Mouse (Mus musculus): ENCODE data around the gene 2300009A05Rik.

2300009A05Rik gene
- long read RNA-seq, experiment 1, transcript 2300009A05Rik-201 (2 exons, 595 nt) = major isoform, 32 of 34 reads
- long read RNA-seq, experiment 1, partial matches to known transcripts = 0 of 34 reads
- long read RNA-seq, experiment 1, other reads (novel, unspliced or antisense) = 0 of 34 reads
- long read RNA-seq, experiment 2, transcript 2300009A05Rik-201 (2 exons, 595 nt) = major isoform, 29 of 30 reads
- long read RNA-seq, experiment 2, partial matches to known transcripts = 0 of 30 reads
- long read RNA-seq, experiment 2, other reads (novel, unspliced or antisense) = 1 of 30 reads

DNA sequence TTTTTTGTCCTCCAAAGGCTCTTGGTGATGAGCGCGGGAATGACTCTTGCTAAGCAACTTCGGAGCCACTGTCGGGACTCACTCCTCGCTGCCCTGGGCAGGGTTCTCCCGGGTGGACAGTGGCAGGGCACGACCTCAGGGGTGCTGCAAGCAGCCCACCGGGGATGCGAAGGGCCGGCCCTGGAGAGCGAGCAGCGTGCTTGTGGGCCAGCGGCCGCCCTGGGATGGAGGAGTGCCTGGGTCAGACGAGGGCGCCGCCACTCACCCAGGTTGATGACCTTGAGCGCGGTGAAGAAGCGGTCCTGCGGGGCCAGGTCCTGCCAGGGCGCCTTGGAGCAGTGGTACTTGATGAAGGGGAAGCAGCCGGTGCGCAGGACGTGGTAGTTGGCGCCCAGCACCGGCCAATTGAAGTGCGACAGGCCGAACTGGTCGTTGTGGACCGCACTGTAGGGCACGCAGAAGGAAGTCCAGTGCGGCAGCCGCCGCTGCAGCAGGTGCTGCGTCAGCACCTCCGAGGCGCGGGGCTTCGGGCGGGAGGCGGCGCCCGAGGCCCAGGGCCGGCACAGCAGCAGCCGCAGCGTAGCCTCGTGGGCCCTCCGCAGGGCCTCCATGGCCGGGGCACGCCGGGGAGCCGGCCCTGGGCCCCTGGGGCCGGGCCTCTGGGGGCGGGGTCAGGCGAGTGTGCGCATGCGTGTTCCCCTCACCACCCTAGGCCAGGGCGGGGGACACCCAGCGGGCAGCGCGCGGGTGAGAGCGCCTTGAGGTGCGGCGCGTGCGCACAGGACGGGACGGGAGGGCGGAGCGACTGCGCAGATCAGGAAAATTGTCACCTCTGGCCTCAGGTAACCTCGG lies at the start of gene 2300009A05Rik:
Gene 2300009A05Rik, minus strand, starts transcription at position 636 of the 852 bp plus-strand sequence.
- intact Hi-C loops (cut with DNase I) = no loop called here

- intact Hi-C loops (cut with DNase I) = no loop called here
Measured at GRCm38 (mm10) chr9:63443695-63444094, 44.6 kb upstream of the 2300009A05Rik start.

- intact Hi-C loops (cut with DNase I) = no loop called here
Measured at GRCm38 (mm10) chr9:63430652-63431051, 31.6 kb upstream of the 2300009A05Rik start.

- intact Hi-C loops (cut with DNase I) = no loop called here
Measured at GRCm38 (mm10) chr9:63421096-63421736, 22.2 kb upstream of the 2300009A05Rik start.

GRCm38 (mm10) chr9:63420396-63420795 lies 21.4 kb upstream of the 2300009A05Rik start:
- intact Hi-C loops (cut with DNase I) = no loop called here

DNA sequence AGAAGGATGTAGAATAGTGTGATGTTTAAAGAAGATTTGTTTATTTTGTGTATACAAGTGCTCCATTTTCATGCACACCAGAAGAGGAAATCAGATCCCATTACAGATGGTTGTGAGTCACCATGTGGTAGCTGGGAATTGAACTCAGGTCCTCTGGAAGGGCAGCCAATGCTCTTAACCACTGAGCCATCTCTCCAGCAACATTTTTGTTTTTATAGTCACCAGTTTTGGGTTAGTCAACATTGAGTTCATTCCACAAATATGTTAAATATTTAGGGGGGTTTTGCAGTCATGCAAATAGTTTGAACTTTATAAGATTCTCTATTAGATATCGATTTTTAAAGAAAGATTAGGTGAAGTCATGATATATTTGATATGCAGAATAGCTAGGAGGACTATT lies 1.1 kb upstream of the 2300009A05Rik start:
- intact Hi-C loops (cut with DNase I) = no loop called here

DNA sequence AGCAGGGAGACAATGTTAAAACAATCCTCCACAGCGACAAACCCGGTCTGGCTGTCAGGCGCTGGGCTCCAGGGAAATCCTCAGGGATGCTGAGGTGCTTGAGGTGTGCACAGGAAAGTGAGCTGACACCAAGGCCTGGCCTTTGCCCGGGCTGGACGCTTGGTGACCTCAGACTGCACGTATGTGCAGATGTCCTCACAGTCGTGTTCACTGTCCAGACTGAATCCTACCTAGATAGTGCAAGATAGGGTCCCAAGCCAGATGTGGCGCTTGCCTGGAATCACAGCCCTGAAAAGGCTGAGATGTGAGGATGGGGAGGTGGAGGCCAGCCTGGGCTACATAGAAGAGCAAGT lies 393 bp upstream of the 2300009A05Rik start:
- intact Hi-C loops (cut with DNase I) = no loop called here

GRCm38 (mm10) chr9:63395612-63396011 lies 3.4 kb downstream of the 2300009A05Rik start:
- intact Hi-C loops (cut with DNase I) = no loop called here

DNA sequence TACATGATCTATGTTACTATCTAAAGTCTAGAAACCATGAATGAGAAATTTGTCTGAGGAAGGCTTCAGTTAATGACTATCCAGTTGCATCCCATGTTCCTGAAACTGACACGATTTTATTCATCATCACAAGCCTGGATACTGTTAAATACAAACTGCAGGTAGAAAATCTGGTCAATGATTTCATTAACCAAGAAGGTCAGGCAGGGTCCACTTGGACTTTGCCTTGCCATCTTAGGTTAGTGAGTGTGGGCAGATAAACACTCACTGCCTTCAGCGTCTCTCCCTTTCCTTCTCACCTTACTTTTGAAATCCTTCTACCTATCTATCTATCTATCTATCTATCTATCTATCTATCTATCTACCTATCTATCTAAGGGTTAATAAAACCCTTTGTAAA lies 7.7 kb downstream of the 2300009A05Rik start:
- intact Hi-C loops (cut with DNase I) = no loop called here

DNA sequence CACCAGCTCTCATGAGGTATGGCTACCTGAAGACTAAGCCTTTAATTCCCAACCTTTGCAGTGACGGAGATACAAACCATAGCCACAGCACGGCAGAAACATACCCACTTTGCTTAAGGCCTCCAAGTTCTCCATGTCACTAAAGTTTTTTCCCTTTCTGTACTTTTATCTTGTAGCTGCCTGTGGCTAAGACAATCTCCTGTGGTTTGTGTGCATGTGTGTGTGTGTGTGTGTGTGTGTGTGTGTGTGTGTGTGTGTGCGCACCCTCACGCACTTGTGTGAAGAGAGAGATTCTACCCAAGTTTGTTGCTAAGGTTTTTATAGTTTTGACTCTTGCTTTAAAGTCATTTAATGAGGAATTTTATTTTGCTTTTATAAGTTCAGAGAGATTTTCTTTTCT lies 16.3 kb downstream of the 2300009A05Rik start:
- intact Hi-C loops (cut with DNase I) = no loop called here

GRCm38 (mm10) chr9:63380326-63380725 lies 18.7 kb downstream of the 2300009A05Rik start:
- intact Hi-C loops (cut with DNase I) = no loop called here

DNA sequence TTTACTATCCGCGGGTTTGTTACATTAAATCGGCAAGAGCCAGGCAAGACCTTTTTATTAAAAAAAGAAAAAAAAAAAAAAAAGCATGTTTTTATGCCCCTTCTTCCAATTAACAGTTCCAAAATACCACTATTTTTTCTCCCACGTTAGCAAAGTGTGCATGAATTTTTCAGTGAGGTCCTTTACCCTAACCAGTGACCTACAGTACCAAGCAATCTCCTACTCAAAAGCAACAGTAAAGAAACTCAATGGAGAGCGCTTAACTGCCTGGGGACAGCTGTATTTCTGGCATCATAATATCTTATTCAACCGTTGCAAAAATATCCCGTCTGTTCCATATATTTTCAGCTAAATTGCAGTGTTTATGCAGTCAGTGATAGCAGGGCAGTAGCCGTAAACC lies 20.9 kb downstream of the 2300009A05Rik start:
- intact Hi-C loops (cut with DNase I) = no loop called here

DNA sequence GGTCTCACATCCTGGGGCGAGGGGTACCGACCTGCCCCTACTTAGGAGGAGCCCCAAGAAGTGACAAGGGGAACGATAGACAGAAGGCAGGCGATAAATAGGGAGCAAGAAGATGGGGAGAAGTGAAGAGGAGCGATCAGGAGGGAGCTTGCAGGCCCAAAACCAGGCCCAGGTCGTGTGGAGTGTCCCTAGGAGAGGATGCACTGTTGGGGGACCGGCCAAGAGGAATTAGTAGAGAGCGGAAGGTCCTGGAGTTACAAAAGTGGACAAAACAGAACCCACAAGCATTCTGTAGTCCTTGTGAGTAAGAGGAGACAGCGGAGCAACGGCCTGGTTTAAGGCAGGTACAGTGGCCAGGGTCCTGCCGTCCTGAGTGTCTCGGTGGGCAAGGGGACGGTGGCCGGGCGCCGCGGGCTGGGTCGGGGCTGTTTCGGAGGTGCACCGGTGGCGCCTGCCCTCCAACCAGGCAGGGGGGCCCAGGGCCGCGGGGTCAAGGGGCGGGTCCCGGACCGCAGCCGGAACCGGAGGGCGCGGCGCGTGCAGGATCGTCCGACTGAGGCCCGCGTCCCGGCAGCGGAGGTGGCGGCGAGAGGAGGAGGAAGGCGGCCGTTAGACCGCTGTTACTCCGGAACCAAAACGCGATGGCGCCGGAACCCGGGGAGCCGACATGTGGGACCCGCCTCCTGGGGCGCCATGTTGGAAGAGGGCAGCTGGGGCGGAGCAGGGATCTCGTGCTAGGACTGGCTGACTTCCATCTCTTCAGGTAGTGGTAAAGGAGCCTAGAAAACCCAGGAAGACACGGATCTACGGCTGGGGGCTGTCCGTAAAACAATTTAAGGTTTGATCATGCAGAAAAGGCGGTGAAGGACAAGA lies 21.5 kb downstream of the 2300009A05Rik start, which contains the start of gene Map2k5:
Gene Map2k5, minus strand, starts transcription at position 633 of the 873 bp plus-strand sequence.
- intact Hi-C loops (cut with DNase I) = no loop called here

DNA sequence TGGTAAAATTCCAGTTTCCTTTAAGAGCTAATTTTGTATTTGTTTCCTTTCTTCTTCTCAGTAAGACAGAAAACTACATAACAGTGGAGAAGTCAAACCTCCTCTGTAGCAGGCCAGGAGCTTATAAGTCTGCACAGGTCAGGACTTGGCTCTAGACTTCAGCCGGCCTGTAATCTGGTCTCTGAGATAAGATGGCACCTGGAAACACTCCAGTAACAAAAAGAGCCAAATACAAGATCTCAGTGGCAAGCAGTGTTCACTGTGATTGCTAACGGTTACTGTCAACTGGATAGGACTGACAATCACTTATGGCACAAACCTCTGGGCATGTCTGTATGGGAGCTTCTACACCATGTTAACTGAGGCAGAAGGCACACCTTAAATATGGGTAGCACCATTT lies 25.7 kb downstream of the 2300009A05Rik start:
- intact Hi-C loops (cut with DNase I) = no loop called here

- intact Hi-C loops (cut with DNase I) = no loop called here
Measured at GRCm38 (mm10) chr9:63372541-63372940, 26.5 kb downstream of the 2300009A05Rik start.

DNA sequence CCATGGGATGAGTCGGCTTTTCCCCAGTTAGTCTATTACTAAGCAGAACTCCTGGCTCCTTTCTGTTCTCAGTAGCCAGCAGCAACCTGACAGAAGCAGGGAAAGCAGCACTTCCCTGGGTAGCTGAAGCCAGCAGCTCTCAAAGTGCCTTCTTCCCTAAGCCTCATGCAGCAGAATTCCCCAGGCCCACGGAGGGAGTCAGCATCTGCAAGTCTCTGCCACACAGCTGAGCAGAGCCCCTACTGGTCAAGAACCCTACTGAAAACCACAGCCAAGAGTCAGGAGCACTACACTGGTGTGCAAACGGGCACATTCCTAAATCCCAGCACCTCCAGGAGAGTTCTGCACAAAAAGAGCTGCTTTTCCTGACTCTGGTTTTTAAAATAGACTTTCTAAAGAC lies 38.6 kb downstream of the 2300009A05Rik start:
- intact Hi-C loops (cut with DNase I) = no loop called here

- intact Hi-C loops (cut with DNase I) = no loop called here
Measured at GRCm38 (mm10) chr9:63359016-63359415, 40.0 kb downstream of the 2300009A05Rik start.

- intact Hi-C loops (cut with DNase I) = no loop called here
Measured at GRCm38 (mm10) chr9:63356721-63357120, 42.3 kb downstream of the 2300009A05Rik start.

DNA sequence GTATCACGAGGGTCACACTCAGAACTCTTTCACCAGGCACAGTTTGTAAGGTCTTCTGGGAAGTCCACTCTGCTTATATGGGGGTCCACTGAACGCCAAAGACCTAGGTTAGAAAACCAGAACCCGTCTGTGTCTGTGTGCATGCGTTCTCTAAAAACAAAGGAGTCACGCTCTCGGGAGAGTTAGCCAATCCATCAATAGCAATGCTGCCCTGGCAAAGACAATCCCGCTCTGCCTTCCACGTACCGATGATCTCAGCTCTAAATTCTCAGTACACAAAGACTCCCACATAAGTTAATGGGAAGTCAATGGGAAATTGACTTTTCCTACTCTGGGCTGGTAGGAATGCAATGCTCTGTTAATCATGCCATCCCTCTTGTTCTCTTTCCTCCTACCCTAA lies 42.8 kb downstream of the 2300009A05Rik start:
- intact Hi-C loops (cut with DNase I) = no loop called here

DNA sequence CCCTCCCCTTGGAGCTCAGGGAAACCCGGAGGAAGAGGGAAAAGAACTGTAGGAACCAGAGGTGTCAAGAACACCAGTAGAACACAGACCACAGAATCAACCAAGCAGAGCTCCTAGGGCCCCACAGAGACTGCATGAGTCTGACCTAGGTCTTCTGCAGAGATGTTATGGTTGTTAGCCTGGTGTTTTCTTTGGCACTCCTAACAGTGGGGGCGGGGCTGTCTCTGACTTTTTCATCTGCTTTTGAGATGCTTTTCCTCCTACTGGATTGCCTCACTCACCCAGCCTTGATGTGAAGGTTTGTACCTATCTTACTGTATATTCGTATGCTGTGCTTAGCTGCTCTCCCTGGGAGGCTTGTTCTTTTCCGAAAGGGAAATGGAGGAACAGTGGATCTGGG lies 44.9 kb downstream of the 2300009A05Rik start:
- intact Hi-C loops (cut with DNase I) = no loop called here

DNA sequence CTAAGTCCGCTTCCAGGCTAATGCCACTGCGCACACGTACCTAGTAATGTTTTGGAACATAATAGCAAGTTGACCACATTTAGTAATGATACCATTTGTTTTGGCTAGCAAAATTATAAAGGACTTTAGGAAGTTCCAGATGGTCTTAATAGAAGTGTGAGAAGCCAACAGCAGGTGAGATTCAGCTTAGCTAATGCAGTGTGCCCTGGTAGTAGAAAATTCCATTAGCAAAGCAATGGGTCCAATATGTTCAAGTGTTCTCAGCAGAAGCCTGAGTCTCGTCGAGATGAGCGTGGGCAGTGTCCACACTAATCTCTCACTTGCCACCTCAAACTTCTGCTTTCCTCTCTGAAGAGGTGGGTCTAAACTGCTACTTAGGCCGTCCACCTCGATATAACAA lies 49.0 kb downstream of the 2300009A05Rik start:
- intact Hi-C loops (cut with DNase I) = no loop called here
